Mouse (Mus musculus): ENCODE data around the gene Camk2b.
"Not testable (repeated sequence)": the region's sequence is repeated elsewhere in the genome, so short reads cannot be mapped to it uniquely, and the experiment has no call there.

Gene Camk2b

DNA sequence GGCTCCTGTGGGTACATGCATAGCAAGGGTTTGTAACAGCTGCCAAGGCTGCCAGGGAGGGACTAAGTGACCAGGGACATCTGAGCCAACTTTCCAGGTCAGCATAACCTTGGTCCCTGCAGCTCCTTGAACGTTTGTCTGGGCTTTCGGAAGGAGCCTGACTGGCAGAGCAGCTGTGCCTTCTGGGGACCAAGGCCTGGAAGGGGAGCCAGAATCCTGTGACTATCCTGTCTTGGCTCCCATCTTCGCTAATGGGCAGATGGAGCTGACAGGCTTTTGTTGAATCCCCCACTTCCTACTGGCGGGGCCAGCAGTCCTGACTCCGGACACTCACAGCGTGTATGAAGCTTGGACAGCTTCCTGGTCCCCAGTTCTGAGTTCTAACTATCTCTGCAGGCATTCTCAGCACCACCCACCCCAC is 51.1 kb downstream of the Camk2b start:
- no peak for DNase-seq (ENCODE audit: low read depth, low spot score)

DNA sequence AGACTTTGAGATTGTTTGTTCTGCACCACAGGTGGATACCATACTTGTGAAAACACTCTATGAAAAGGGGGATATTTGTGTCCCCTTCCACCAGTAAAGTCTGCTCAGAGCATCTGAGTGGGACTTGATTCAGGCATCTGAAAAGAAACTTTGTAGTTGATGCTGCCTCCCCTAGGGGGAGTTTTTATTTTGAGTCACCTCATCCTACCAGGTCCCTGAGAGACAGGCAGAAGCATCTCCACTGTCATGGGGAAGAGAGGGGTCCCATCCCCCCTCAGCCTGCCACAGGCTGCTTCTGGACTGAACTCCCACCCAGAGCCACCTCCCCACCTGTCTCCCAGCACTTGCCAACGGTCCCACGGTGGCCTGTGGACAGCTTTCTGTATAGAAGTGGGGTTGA is 52.8 kb downstream of the Camk2b start:
- DNase-seq (ENCODE audit: low read depth, low spot score): peak; percentile 31

DNA sequence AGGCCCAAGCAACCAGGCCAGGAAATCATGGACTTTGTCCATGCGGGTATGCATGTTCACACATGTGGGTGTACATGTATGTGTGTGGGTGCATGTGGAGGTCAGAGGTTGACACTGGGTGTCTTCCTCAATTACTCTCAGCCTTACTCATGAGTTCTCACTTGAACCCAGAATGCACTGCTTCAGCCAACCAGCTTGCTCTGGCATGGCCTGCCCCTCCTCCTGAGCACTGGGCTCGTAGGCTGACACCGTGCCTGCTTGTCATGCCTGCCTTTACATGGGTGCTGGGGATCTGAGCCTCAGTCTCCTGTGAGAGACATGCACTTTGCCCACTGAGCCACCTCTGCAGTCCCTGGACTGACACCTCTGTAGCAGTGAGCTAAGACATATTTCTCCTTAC is 54.3 kb downstream of the Camk2b start:
- no peak for DNase-seq (ENCODE audit: low read depth, low spot score)

DNA sequence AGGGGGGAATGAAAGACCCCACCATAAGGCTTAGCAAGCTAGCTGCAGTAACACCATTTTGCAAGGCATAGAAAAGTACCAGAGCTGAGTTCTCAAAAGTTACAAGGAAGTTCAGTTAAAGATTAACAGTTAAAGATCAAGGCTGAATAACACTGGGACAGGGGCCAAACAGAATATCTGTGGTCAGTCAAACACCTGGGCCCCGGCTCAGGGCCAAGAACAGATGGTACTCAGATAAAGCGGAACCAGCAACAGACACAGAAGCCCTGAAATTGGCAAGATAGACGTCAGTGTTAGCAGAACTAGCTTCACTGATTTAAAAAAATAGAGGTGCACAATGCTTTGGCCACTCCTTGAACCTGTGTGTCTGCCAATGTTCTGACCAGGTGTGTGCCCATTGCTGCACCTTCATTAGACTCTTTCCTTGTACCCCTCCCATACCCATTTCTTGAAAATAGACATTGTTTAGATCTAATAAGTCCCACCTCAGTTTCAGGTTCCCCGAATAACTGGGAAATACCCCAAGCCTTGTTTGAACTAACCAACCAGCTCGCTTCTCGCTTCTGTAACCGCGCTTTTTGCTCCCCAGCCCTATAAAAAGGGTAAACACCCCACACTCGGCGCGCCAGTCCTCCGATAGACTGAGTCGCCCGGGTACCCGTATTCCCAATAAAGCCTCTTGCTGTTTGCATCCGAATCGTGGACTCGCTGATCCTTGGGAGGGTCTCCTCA is 55.2 kb downstream of the Camk2b start:
- DNase-seq (ENCODE audit: low read depth, low spot score): not testable (repeated sequence)

DNA sequence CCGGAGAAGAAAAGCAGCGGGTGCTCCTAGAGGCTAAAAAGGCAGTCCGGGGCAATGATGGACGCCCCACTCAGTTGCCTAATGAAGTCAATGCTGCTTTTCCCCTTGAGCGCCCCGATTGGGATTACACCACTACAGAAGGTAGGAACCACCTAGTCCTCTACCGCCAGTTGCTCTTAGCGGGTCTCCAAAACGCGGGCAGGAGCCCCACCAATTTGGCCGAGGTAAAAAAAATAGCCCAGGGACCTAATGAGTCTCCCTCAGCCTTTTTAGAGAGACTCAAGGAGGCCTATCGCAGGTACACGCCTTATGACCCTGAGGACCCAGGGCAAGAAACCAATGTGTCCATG is 58.4 kb downstream of the Camk2b start:
- not testable (repeated sequence) for DNase-seq (ENCODE audit: low read depth, low spot score)

DNA sequence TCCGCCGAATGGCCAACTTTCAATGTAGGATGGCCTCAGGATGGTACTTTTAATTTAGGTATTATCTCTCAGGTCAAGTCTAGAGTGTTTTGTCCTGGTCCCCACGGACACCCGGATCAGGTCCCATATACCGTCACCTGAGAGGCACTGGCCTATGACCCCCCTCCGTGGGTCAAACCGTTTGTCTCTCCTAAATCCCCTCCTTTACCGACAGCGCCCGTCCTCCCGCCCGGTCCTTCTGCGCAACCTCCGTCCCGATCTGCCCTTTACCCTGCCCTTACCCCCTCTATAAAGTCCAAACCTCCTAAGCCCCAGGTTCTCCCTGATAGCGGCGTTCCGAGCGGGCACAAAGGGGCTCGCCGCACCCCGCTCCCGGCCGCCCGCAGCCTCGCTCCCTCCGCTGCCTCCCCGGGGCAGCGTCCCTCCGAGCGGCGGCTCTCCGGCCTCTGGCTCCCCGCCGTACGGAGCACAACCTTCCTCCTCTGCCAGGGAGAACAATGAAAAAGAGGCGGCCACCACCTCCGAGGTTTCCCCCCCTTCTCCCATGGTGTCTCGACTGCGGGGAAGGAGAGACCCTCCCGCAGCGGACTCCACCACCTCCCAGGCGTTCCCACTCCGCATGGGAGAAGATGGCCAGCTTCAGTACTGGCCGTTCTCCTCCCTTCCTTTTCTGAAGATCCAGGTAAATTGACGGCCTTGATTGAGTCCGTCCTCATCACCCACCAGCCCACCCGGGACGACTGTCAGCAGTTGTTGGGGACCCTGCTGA is 59.0 kb downstream of the Camk2b start:
- DNase-seq (ENCODE audit: low read depth, low spot score): not testable (repeated sequence)

DNA sequence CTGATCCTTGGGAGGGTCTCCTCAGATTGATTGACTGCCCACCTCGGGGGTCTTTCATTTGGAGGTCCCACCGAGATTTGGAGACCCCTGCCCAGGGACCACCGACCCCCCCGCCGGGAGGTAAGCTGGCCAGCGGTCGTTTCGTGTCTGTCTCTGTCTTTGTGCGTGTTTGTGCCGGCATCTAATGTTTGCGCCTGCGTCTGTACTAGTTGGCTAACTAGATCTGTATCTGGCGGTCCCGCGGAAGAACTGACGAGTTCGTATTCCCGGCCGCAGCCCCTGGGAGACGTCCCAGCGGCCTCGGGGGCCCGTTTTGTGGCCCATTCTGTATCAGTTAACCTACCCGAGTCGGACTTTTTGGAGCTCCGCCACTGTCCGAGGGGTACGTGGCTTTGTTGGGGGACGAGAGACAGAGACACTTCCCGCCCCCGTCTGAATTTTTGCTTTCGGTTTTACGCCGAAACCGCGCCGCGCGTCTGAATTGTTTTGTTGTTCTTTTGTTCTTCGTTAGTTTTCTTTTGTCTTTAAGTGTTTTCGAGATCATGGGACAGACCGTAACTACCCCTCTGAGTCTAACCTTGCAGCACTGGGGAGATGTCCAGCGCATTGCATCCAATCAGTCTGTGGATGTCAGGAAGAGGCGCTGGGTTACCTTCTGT is 59.7 kb downstream of the Camk2b start:
- not testable (repeated sequence) for DNase-seq (ENCODE audit: low read depth, low spot score)

DNA sequence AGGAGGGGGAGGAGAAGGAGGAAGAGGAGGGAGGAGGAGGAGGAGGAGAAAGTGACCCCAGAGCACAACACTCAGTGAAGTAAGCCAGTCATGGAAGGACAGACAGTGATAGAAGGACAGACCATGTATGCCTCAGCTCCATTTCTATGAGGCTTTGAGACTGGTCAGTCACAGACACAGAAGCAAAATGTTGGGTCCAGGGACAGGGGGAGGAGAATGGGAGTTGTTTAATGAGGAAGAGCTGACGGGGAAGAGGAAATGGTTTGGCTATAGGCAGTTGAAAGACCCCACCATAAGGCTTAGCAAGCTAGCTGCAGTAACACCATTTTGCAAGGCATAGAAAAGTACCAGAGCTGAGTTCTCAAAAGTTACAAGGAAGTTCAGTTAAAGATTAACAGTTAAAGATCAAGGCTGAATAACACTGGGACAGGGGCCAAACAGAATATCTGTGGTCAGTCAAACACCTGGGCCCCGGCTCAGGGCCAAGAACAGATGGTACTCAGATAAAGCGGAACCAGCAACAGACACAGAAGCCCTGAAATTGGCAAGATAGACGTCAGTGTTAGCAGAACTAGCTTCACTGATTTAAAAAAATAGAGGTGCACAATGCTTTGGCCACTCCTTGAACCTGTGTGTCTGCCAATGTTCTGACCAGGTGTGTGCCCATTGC is 60.7 kb downstream of the Camk2b start:
- DNase-seq (ENCODE audit: low read depth, low spot score): not testable (repeated sequence)

DNA sequence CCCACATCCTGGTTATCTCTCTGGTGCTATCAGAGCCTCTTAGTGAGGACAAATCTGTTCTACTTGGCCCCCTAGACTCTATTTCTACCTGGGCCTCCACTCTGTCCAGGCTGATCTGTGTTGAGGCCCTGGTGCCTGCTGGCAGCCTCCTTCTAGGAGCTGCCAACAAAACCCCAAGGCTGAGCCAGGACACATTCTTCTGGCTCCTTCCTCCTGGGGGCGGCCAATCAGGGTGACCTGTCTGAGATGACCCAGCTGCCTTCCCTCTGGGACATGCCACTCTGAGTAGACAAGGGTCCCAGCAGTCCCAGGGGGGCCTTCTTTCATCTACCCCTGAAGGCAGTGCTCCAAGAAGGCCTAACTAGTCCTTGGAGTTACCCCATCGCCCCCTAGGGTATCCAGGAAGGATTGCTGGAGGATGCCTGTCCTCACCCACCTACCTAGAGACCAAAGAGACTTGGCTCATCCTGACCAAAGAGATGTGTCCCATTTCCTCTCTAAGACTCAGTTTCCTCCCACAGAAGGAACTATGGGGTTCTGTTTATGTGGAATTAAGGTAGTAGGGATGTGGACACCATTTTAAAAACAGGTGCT is 63.0 kb downstream of the Camk2b start:
- peak; percentile 29 for DNase-seq (ENCODE audit: low read depth, low spot score)

DNA sequence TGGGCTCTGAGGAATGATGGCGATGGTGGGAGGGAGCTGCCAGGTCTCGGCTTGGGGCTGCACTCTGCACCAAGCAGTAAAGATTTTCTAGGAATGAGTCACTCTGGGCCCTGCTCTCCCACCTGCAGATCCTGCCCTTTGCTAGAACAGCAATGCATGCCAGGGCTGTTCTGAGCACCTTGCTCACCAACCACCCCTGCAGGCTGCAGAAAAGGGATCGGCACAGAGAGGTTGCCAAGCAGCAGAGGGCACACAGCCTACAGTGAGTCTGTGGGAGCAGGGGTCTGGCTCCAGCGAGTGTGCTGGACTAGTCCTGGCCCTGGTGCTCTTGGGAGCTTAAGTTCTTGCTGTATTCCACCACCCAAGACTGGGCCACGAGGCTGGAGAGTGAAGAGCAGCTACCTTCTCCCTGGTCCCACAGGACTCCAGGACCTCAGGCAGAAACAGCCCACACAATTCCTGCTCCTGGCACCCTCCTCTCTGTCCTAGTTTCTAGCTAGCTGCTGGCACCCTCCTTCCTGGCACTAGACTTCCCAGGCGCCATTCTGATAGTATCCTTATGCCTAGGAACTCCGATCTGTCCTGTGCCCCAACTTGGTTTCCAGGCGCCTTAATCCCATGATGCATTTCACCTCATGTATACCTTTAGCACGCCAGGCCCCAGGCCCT is 64.0 kb downstream of the Camk2b start:
- DNase-seq (ENCODE audit: low read depth, low spot score): peak; percentile 56

DNA sequence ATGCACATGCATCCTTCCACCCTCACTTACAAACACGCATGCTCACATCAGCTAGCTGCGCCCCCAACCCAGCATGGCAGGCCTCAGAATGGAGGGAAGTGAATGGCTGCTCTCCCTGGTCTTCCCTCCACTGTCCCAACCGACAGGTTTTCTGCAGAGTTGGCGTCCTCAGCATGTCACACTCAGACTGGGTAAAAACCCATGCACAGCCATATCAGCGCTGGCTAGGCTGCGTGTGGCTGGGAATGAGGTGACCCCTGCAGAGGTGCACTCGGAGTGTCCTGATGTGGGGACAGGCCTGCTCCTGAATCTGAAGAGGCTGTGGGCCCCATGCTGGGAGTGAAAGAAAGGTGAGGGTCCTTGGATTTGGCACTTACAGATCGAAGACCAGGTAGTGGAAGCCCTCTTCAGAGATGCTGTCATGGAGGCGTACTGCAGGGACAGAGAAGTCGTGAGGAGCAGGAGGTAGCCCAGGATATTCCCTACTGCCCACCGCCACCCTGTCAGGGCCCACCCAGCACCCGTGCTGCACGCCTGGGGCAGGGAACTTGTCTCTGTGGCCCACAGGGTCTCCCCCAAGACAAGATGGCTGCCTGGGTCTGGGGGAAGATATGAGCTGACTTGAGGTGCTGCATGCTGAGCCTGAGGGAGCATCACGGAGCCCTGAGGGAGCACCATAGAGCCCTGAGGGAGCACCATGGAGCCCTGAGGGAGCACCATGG is 65.0 kb downstream of the Camk2b start:
- no peak for DNase-seq (ENCODE audit: low read depth, low spot score)

DNA sequence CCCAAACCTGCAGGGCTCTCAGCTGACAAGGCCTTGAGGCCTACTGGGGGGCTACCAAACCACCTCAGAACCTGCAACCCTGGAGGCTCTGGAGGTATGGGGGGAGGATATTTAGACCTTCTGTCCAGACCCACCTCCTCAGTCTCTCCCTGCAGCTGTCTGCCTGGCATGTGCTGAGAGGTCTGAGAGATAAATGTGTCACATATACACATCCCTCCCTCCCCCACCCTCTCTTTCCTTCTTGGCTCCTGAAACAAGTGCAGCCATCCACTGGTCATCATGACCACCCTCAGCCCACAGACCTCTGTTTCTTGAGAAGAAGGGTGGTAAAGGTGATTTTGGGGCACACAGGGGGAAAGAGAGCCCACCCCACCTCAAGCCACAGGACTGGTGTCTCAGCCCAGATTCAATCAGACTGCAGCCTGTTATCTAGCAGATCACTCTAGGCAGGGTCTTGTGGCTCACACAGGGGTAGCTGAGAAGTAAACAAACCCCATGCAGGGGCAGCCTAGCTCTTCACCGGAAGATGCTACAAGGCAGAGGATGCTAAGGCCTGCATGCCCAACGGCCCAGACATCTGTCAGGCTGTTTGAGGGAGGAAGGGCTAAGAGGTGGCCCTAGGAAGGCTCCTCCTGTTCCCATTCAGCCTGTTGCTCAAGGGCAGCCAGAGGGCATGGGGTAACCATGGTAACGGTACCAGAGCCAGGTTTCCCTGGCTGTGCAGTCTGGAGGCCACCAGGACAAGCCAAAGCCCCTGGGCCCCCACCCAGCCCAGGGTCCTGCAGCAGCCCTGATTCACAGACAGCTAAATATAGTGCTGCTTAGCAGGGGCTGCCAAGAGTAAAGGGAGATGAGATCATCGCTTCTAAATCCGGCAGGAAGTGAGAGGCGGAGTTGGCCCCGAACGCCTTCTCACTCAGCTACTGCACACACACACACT is 66.1 kb downstream of the Camk2b start:
- DNase-seq (ENCODE audit: low read depth, low spot score): peak; percentile 92

DNA sequence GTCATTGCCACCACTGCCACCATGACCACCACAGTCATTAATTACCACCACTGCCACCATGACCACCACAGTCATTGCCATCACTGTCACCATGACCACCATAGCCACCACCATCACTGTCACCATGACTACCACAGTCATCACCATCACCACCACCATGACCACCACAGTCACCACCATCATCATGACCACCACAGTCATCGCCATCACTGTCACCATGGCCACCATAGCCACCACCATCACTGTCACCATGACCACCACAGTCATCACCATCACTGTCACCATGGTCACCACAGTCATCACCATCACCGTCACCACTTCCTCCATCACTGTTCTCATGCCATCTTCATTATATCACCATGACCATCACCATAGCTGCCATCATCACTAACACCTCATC is 67.7 kb downstream of the Camk2b start:
- DNase-seq (ENCODE audit: low read depth, low spot score): no peak

DNA sequence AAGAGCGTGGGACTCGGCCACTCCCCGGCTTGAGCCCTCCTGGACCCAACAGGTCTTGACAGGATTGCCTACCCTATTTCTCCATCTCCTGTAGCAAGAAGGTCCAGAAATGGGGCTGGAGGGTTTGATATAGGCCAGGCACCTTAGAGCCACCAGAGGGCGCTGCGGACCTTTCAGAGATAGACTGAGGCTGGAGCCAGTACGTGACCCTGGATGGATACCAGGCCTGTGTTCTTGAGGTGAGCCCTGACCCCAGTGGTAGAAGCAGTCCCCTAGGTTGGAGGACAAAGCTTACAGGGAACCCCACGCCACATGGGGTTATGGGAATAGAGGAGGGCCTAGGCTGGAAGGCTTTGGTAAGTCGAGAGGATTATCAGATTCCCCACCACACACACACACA is 70.2 kb downstream of the Camk2b start:
- DNase-seq (ENCODE audit: low read depth, low spot score): peak; percentile 92

DNA sequence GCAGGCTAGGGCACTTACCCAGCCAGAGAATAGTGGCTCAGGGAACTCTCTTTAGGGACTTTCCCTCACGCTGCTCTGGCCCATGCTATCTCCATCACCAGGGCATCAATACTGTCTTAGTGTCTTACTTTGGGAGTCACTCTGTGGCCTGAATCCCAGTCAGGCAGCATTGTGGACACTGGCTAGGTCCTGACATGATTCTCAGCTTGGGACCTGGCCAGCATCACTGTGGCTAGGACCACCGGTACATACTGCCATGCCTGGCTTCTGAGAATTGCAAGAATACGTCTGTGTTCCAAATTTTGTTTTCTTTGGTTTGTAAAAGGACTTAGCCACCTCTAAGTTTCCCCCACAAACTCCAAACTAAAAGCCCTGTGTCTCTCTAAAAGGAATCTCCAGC is 71.3 kb downstream of the Camk2b start:
- DNase-seq (ENCODE audit: low read depth, low spot score): no peak

DNA sequence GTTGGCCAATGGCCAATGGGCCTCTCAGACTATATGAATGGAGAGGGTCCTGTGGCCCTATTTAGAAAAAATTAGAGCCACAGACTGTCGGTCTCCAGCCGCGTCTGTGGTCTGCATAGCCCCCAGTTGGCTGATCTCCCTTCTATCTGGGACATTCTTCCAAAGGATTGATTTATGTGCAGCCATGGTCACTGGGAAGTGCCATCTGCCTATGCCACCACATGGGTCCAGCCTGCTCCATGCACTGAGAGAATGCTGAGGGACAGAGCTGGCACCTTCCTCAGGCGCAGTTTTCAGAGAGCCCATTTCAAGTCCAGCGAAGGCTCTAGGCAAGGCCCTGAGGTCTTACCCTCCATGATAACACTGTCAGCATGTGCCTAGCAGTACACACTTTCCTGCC is 72.0 kb downstream of the Camk2b start:
- DNase-seq (ENCODE audit: low read depth, low spot score): no peak

DNA sequence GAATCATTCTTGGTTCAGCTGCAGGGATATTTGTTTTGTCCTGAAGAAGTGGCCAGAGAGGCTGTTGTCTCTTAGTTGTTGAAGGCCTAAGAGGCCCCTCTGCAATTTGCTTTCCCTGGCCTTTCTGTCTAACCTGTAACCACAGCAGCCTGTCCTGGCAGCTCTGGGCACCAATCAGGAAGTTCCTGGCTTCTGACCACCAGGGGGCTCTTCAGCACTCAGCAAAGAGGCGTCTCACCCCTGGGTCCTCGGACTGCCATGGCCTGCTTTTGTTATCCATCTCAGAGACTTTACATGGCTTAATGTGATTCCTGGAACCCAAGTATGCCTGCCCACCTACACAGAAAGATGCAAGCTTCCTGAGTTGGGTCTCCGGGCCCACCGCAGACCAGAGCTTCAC is 75.3 kb downstream of the Camk2b start:
- peak; percentile 84 for DNase-seq (ENCODE audit: low read depth, low spot score)

DNA sequence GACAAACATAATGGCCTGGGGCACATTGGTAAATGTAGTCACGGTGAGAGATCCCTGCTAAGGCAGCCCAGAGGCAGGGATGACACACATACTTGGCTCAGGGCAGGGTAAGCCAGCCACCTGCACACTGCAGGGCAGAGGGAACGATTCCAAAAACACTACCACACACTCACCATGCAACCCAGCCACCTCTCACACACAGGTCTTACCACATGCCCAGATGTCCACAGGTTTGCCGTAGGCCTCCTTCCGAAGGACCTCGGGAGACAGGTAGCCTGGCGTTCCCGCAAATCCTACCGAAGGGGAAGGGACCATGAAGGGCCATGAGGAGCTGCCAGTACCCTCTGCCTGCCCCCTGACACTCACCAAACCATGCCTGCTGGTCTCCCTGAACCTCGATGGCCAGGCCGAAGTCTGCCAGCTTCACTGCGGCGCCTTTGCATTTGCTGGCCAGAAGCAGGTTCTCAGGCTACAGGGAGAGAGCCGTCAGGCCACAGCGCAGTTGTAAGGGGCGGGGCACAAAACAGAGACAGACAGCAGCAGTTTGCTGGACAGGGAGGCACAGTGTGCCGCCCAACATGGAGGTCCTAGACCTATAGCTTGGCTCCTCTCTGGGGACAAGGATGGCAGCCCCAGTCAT is 76.1 kb downstream of the Camk2b start:
- DNase-seq (ENCODE audit: low read depth, low spot score): no peak

DNA sequence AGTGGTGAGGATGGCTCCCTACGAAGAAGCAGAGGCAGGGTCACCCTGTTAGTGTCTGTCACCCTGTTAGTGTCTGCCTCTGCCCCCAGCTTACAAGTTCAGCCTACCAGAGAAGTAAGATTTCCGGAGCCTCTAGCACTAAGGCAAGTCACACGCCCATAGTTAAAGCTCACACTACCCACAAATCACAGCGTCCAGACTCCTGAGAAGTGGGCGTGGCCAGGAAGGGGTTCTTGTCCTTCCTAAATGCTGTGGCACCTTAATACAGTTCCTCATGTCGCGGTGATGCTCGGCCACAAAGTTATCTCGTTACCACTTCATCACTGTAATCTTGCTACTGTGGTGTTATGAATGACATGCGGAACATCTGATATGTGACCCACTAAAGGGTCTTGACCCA is 78.0 kb downstream of the Camk2b start:
- no peak for DNase-seq (ENCODE audit: low read depth, low spot score)
